Mouse (Mus musculus) E14TG2a.4 (cell line): Measurements from ENCODE around the gene Eipr1.

Experiments
- CTCF ChIP-seq: conservative IDR thresholded peaks from 2 replicates; pipeline ENCODE4 v1.5.1; 2014; ENCODE audit warnings: low read length
- POU5F1 ChIP-seq: IDR thresholded peaks from 2 replicates; pipeline ENCODE4 v1.6.1; 2014; ENCODE audit warnings: low read length, borderline replicate concordance

GRCm38 (mm10) chr12:28775120-28775519 lies 23.5 kb downstream of the Eipr1 start:
- no peak for TF ChIP-seq CTCF
- no peak for TF ChIP-seq POU5F1
